Mouse (Mus musculus): Measurements from ENCODE around the gene Spib. TPM values are rescaled to one million over a fixed set of nuclear protein-coding genes. Genes with fewer than 3 reads are reported as not detected.
A peak's percentile ranks its signal among the peaks of the same experiment; 100 is the strongest.

Spib gene
- polyA plus RNA-seq, 1 experiment: 0.19 TPM

GRCm38 (mm10) chr7:44495086-44495485 lies 36.8 kb downstream of the Spib start:
- no peak for DNase-seq (ENCODE audit: low read depth)
- TF ChIP-seq POLR2A (IDR thresholded peaks at IDR 0.05; ENCODE audit: borderline replicate concordance, extremely low read depth, insufficient read depth, insufficient read length, poor library complexity, severe bottlenecking) (no peak), CTCF (IDR thresholded peaks at IDR 0.05; ENCODE audit: borderline replicate concordance, extremely low read depth, insufficient read depth, insufficient read length) (no peak)

- TF ChIP-seq CTCF (IDR thresholded peaks at IDR 0.05; ENCODE audit: borderline replicate concordance, extremely low read depth, insufficient read depth, insufficient read length) (no peak), POLR2A (IDR thresholded peaks at IDR 0.05; ENCODE audit: borderline replicate concordance, extremely low read depth, insufficient read depth, insufficient read length, poor library complexity, severe bottlenecking) (no peak)
- no peak for DNase-seq (ENCODE audit: low read depth)
These were observed 37.2 kb downstream of the Spib start for GRCm38 (mm10) chr7:44494681-44495080.

DNA sequence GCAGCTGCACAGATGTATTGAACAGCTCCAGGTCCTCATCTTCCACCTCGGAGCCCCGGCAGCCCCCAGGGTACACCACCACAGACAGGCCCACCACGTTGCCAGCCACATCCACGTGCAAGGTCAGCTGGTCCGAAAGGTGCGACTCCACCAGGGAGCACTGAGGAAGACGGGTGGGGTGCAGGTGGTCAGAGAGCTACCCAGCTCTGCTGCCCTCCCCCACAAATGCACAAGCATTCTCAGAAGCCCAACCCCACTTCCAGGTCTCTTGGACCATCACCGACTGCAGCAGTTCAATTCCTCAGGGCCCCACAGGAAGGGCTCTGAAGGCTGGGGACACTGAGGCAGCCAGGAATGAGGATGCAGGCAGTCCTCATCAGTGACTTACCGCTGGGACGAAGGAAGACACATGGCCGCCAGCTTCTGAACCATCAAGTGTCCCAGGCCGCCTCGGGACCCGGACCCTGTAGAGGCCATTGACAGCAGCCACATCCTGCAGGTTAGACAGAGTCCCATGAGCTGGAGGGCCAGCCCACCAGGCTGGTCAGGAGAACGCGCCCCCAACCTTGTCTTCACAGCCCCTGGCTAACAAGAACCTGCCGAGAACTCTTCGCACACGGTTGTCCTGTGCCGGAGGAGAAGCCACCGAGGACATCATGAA lies 39.6 kb downstream of the Spib start:
- TF ChIP-seq CTCF (IDR thresholded peaks at IDR 0.05; ENCODE audit: borderline replicate concordance, extremely low read depth, insufficient read depth, insufficient read length) (no peak), POLR2A (IDR thresholded peaks at IDR 0.05; ENCODE audit: borderline replicate concordance, extremely low read depth, insufficient read depth, insufficient read length, poor library complexity, severe bottlenecking) (no peak)
- no peak for DNase-seq (ENCODE audit: low read depth)

DNA sequence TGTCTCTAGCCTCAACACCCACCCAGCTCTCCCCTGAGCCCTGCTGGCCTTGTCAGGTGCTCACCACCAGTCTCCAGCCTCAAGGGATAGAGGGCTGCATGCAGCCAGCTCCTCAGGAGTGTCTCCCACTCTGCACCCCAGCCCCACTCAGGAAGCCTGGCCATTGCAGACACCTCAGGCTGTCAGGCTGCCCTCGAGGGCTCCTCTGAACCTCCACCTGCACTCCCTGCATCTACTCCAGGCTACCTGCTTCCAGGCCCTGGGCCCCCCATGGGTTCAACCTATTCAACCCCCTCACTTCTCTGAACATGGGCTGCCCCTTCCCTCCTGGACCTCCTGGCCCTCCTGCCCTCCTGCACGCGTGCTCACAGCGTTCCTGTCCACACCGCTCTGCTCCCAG lies 40.5 kb downstream of the Spib start:
- TF ChIP-seq CTCF (IDR thresholded peaks at IDR 0.05; ENCODE audit: borderline replicate concordance, extremely low read depth, insufficient read depth, insufficient read length): no peak
- no peak for TF ChIP-seq POLR2A (IDR thresholded peaks at IDR 0.05; ENCODE audit: borderline replicate concordance, extremely low read depth, insufficient read depth, insufficient read length, poor library complexity, severe bottlenecking)

GRCm38 (mm10) chr7:44490281-44490680 lies 41.6 kb downstream of the Spib start:
- no peak for DNase-seq (ENCODE audit: low read depth)
- TF ChIP-seq CTCF (IDR thresholded peaks at IDR 0.05; ENCODE audit: borderline replicate concordance, extremely low read depth, insufficient read depth, insufficient read length) (no peak), POLR2A (IDR thresholded peaks at IDR 0.05; ENCODE audit: borderline replicate concordance, extremely low read depth, insufficient read depth, insufficient read length, poor library complexity, severe bottlenecking) (no peak)

More for the DNA sequence above, 40.5 kb downstream of the Spib start:
- DNase-seq (ENCODE audit: low read depth): no peak

- no peak for DNase-seq (ENCODE audit: low read depth)
- TF ChIP-seq CTCF (IDR thresholded peaks at IDR 0.05; ENCODE audit: borderline replicate concordance, extremely low read depth, insufficient read depth, insufficient read length) (no peak), POLR2A (IDR thresholded peaks at IDR 0.05; ENCODE audit: borderline replicate concordance, extremely low read depth, insufficient read depth, insufficient read length, poor library complexity, severe bottlenecking) (no peak)
These were observed 43.3 kb downstream of the Spib start for GRCm38 (mm10) chr7:44488545-44488944.

DNA sequence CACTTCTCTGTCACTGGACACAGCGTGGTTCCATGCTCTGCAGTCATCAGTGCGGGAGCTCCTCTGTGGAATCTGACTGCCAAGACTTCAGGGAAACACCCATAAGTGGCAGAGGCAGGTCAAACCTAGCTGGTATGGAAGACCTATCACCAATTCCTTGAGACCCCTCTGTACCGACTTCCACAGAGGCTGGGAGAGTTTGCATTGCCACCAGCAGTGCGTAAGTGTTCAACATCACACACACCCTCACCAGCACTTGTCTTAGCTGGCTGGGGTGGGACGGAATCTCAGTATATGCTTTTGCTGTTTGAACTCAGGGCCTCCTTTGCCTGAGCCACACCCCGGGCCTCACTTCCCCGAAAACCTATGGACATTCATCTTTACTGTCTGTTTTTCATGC lies 43.9 kb downstream of the Spib start:
- TF ChIP-seq POLR2A (IDR thresholded peaks at IDR 0.05; ENCODE audit: borderline replicate concordance, extremely low read depth, insufficient read depth, insufficient read length, poor library complexity, severe bottlenecking): no peak
- no peak for TF ChIP-seq CTCF (IDR thresholded peaks at IDR 0.05; ENCODE audit: borderline replicate concordance, extremely low read depth, insufficient read depth, insufficient read length)
- no peak for DNase-seq (ENCODE audit: low read depth)

GRCm38 (mm10) chr7:44486927-44487575 lies 44.8 kb downstream of the Spib start:
- no peak for DNase-seq (ENCODE audit: low read depth)
- no peak for TF ChIP-seq POLR2A (IDR thresholded peaks at IDR 0.05; ENCODE audit: borderline replicate concordance, extremely low read depth, insufficient read depth, insufficient read length, poor library complexity, severe bottlenecking)
- TF ChIP-seq CTCF (IDR thresholded peaks at IDR 0.05; ENCODE audit: borderline replicate concordance, extremely low read depth, insufficient read depth, insufficient read length): no peak

GRCm38 (mm10) chr7:44485572-44486195 lies 46.2 kb downstream of the Spib start:
- no peak for TF ChIP-seq POLR2A (IDR thresholded peaks at IDR 0.05; ENCODE audit: borderline replicate concordance, extremely low read depth, insufficient read depth, insufficient read length, poor library complexity, severe bottlenecking)
- TF ChIP-seq CTCF (IDR thresholded peaks at IDR 0.05; ENCODE audit: borderline replicate concordance, extremely low read depth, insufficient read depth, insufficient read length): no peak
- no peak for DNase-seq (ENCODE audit: low read depth)

GRCm38 (mm10) chr7:44484841-44485571 lies 46.9 kb downstream of the Spib start:
- peak; percentile 90 for DNase-seq (ENCODE audit: low read depth)
- TF ChIP-seq CTCF (IDR thresholded peaks at IDR 0.05; ENCODE audit: borderline replicate concordance, extremely low read depth, insufficient read depth, insufficient read length) (peak; percentile 98), POLR2A (IDR thresholded peaks at IDR 0.05; ENCODE audit: borderline replicate concordance, extremely low read depth, insufficient read depth, insufficient read length, poor library complexity, severe bottlenecking) (no peak)

- TF ChIP-seq CTCF (IDR thresholded peaks at IDR 0.05; ENCODE audit: borderline replicate concordance, extremely low read depth, insufficient read depth, insufficient read length) (no peak), POLR2A (IDR thresholded peaks at IDR 0.05; ENCODE audit: borderline replicate concordance, extremely low read depth, insufficient read depth, insufficient read length, poor library complexity, severe bottlenecking) (no peak)
- no peak for DNase-seq (ENCODE audit: low read depth)
These were observed 47.8 kb downstream of the Spib start for GRCm38 (mm10) chr7:44484109-44484508.
